Mouse (Mus musculus) embryonic facial prominence, embryonic 15.5 days (tissue): ENCODE data around the gene Map3k11. TPM values are rescaled to one million over a fixed set of nuclear protein-coding genes. Genes with fewer than 3 reads are reported as not detected.

Source experiments
- ATAC-seq: fragments of 200-750 bp; cut with Nextera tagmentation; 2 replicates; pipeline ENCODE4 v1.8.0; 2017; ENCODE audit warnings: low read depth, moderate TSS enrichment; ENCODE audit not compliant: insufficient number of reproducible peaks, low FRiP score, low TSS enrichment
- H3K27ac ChIP-seq: fragments of 300-500 bp; sonication (generic); replicated peaks from 2 replicates; pipeline ENCODE4 v1.5.1; 2015; ENCODE audit warnings: mild to moderate bottlenecking, inconsistent platforms
- H3K27me3 ChIP-seq: fragments of 300-500 bp; sonication (generic); 2 replicates; pipeline ENCODE4 v1.6.1; 2015; ENCODE audit warnings: inconsistent platforms
- H3K36me3 ChIP-seq: fragments of 300-500 bp; sonication (generic); 2 replicates; pipeline ENCODE4 v1.6.1; 2015; ENCODE audit warnings: mild to moderate bottlenecking, inconsistent platforms
- H3K4me1 ChIP-seq: fragments of 300-500 bp; sonication (generic); 2 replicates; pipeline ENCODE4 v1.6.1; 2015; ENCODE audit warnings: inconsistent platforms
- H3K4me2 ChIP-seq: fragments of 300-500 bp; sonication (generic); replicated peaks from 2 replicates; pipeline ENCODE4 v1.6.1; 2015; ENCODE audit warnings: mild to moderate bottlenecking, inconsistent platforms
- H3K4me3 ChIP-seq: fragments of 300-500 bp; sonication (generic); replicated peaks from 2 replicates; pipeline ENCODE4 v1.5.1; 2015; ENCODE audit warnings: mild to moderate bottlenecking, inconsistent platforms
- H3K9ac ChIP-seq: fragments of 300-500 bp; sonication (generic); 2 replicates; pipeline ENCODE4 v1.6.1; 2015; ENCODE audit warnings: inconsistent platforms
- H3K9me3 ChIP-seq: fragments of 300-500 bp; sonication (generic); replicated peaks from 2 replicates; pipeline ENCODE4 v1.6.1; 2016; ENCODE audit warnings: inconsistent platforms
- WGBS: fragments of 180-500 bp; shearing (Covaris S2); methylation state at CpG from one replicate; pipeline ENCODE4 v1.1.7; 2015; 5-methylcytosine and 5-hydroxymethylcytosine counted together
- polyA plus RNA-seq: library from polyadenylated mRNA; unstranded; fragments of >200 nt; fragmentation: Nextera tagmentation; extraction: Ambion mirVana; gene quantifications from 2 replicates; pipeline ENCODE4 v1.2.1, GENCODE M21; 2015

The Map3k11 gene
- polyA plus RNA-seq, 1 experiment from 2014 or later = 30.0 TPM

DNA sequence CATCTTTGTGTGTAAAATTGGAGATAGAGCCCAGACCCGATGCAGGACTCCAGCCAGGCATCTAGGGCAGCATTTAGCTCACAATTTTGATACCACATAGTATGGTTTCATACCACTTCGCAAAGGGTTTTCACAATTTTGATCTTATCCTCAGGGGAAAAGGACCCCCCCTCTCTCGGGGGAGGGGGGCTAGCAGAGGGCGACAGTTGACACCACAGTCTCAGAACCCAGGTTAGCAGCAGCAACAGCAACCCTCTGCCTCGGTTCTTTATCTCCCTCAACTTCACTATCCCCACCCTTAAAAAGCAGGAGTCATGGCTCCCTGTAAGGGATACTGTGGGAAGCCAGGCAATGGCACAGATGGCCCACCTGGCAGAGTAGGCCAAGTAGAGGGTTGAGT is 24.7 kb downstream of the Map3k11 start:
- ATAC-seq = 0 out of 2 replicates have a peak, but pooled peaks have one; percentile 17
- Histone ChIP-seq H3K4me1 (peaks cover 22% of the 10 kb centered on the region), H3K4me2 (no peak overlapping the region; the same call in 1 of the 2 replicates), H3K36me3 (peaks cover 53% of the 10 kb centered on the region), H3K27me3 (no peaks in the 10 kb centered on the region), H3K9ac (no peak overlapping the region), H3K9me3 (no peaks in the 10 kb centered on the region), H3K4me3 (no peak overlapping the region), H3K27ac (peak overlapping the region; percentile 63)
- WGBS = 65% methylated on average over 5 of the region's 5 CpGs

DNA sequence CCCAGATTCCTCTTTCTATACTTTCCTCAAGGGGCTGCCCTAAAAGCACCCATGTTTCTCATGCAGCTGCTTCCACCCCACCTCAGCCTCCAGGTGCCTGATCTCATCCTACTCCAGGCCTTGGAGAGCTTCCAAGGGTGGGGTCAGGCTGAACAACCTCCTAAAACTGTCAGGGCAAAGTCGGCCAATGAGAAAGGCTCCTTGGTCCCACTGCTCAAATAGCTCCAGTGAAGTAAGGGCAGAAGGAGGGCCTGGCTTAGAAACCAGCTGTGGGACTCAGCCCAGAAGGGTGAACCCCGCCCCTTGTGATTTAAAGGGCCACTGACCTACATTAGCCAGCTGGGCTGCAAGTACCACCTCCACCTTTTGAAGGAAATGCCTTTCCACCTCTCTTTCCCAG is 25.2 kb downstream of the Map3k11 start:
- H3K36me3 ChIP-seq = peaks cover 53% of the 10 kb centered on the region
- 18% methylated on average over 2 of the region's 2 CpGs for WGBS
- ATAC-seq = peak; percentile 64; the same call in 1 of the 2 replicates
- no peak overlapping the region; the same call in 1 of the 2 replicates for H3K4me3 ChIP-seq
- H3K27me3 ChIP-seq = no peaks in the 10 kb centered on the region
- peaks cover 22% of the 10 kb centered on the region for H3K4me1 ChIP-seq
- H3K9ac ChIP-seq = no peak overlapping the region
- no peak overlapping the region; the same call in 1 of the 2 replicates for H3K4me2 ChIP-seq
- peak overlapping the region; percentile 63 for H3K27ac ChIP-seq
- no peaks in the 10 kb centered on the region for H3K9me3 ChIP-seq

DNA sequence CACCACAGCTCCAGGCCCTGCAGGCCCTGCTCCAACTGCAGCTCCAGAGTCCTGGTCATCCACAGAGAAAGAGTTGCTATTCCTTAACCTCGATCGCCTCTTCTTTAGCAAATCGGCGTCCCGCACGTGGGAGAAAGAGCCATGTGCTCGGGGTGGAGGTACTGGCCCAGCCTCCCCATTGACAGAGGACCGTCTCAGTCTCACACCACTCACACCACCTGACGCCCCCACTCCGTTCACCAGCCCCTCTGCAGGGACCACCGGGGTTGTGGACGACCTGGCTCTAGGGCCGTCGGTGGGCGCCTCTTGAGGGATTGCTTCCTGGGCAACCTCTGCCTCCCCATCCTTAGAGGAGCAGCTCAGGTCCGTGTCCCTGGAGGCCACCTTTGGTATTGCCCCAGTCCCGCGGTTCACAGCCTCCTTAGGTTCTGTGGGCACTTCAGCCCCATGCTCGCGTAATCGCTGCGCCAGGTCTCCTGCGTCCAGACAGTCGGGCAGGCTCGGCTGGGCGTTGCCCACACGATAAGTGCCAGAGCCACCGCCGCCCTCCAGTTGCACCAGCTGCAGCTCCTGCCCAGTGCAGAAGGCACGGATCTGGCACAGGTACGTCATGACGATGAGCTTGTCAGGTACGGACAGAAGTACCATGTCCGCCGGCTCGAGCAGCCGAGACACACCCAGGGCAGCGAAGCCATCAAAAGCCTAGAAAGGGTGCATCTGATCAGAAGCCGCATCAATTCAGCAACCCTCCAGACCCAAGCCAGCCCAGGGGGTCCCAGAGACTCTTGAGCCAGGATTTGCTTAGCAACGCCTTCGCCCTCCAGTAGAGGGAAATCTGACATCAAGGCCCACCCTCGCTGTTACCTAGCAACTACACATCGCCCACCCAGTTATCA is 27.5 kb downstream of the Map3k11 start:
- Histone ChIP-seq H3K27me3 (no peaks in the 10 kb centered on the region), H3K9ac (0 out of 2 replicates have a peak overlapping the region, but pooled peaks have one; percentile 18), H3K27ac (no peak overlapping the region), H3K9me3 (no peaks in the 10 kb centered on the region), H3K4me1 (peaks cover 22% of the 10 kb centered on the region), H3K36me3 (peaks cover 56% of the 10 kb centered on the region), H3K4me2 (no peak overlapping the region), H3K4me3 (no peak overlapping the region)
- ATAC-seq = no peak
- WGBS = 35% methylated on average over 43 of the region's 43 CpGs

DNA sequence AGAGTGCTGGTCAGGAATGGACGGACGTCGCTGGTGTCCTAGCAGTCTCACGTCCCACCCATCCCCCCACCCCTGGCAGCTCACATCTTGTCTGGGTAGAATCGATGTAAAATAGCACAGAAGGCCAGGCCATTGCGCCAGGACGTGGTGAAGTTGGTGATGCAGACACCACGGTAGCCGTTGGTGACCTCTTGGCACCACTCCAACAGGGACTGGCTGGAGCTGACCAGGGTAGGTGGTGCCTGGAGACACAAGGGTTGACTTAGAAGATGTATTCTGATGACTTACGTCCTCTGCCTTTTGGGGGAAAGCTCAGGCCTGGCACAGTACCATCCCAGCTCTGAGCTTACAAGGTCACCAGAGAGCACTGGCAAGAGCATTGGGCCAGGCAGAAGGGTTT is 28.4 kb downstream of the Map3k11 start:
- Histone ChIP-seq H3K9me3 (no peaks in the 10 kb centered on the region), H3K27me3 (no peaks in the 10 kb centered on the region), H3K27ac (no peak overlapping the region), H3K9ac (no peak overlapping the region), H3K36me3 (peaks cover 58% of the 10 kb centered on the region), H3K4me1 (peaks cover 22% of the 10 kb centered on the region), H3K4me3 (no peak overlapping the region), H3K4me2 (no peak overlapping the region)
- no peak for ATAC-seq
- WGBS = 61% methylated on average over 10 of the region's 10 CpGs

DNA sequence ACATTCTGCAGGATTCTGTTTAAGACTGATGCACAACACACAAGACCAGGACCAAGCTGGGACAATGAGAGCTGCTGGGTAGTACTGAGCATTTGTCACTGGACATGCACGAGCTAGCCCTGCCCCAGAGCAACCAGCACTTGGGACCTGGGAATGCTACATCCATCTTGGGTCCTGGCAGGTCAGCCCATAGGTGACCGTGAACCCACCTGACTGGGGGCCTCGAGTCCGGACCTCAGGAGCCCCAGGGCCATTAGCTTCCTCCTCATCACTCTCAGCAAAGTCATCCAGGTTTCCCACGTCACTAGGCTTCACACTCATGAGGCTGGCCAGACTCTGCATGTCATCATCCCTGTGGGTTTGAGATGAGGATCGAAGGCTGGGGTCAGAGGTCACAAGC is 32.7 kb downstream of the Map3k11 start:
- Histone ChIP-seq H3K9me3 (no peaks in the 10 kb centered on the region), H3K27me3 (no peaks in the 10 kb centered on the region), H3K27ac (no peak overlapping the region), H3K36me3 (peaks cover 64% of the 10 kb centered on the region), H3K4me2 (no peak overlapping the region), H3K9ac (no peak overlapping the region), H3K4me3 (no peak overlapping the region), H3K4me1 (peaks cover 27% of the 10 kb centered on the region)
- 86% methylated on average over 6 of the region's 6 CpGs for WGBS
- ATAC-seq = no peak

DNA sequence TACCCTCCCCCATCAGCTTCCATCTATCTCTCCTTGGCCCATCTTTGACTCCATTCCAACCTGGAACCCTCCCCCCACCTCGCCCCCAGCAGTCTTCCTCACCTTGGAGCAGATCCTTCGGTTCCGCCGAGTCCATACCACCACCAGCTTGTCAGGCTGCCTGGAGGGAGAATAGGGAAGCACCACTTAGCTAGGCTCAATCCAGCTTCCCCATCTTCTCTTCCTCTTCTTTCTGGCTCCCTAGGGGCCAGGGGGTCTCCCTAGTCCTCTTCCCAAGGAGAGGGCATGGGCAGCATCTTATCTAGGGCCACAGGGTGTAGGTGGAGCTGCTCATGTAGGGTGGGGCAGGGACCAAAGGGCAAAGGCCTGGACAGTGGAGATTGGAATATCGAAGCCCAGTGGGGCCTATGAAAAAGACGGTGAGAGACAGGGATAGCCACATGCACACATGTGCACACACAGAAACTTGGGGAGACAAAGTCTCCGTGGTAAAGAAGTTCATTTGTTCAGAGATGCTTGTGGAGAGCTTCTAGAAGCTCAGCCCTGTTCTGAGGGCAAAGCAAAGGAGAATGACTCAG is 34.4 kb downstream of the Map3k11 start:
- H3K4me1 ChIP-seq = peaks cover 42% of the 10 kb centered on the region
- no peak overlapping the region for H3K27ac ChIP-seq
- 84% methylated on average over 7 of the region's 7 CpGs for WGBS
- ATAC-seq = no peak
- no peak overlapping the region for H3K4me3 ChIP-seq
- H3K4me2 ChIP-seq = no peak overlapping the region
- H3K27me3 ChIP-seq = no peaks in the 10 kb centered on the region
- peaks cover 56% of the 10 kb centered on the region for H3K36me3 ChIP-seq
- H3K9ac ChIP-seq = no peak overlapping the region
- H3K9me3 ChIP-seq = no peaks in the 10 kb centered on the region

DNA sequence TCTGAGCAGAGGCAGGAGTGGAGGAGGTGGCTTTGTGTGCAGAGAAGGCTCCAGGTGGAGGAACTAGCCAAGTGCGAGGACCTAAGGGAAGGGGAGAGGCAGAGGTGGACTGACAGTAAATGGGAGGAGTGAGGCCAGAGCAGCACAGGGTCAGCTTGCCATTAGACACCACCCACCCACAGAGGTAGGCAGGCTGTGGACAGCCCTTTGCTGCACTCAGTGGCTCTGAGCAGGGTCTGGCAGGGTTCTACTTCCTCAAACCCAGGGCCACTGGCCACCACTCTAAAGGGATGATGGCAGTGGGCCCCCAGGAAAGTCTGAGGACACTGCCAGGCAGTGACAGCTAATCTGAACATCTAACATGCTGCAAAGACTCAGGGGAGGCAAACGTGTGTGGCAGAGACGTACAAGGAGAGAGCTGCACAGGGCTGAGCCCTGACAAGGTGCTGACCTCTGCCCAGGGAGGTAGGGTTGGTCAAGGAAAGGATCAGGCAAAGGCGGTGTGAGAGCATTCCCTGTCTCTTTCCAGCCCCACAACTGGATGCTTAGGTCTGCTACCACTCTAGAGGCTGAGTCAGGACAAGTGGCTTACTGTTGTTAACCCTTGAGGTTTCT is 35.5 kb downstream of the Map3k11 start:
- peak overlapping the region; percentile 72; the same call in 1 of the 2 replicates for H3K4me3 ChIP-seq
- H3K4me2 ChIP-seq = peak overlapping the region; percentile 96
- no peaks in the 10 kb centered on the region for H3K9me3 ChIP-seq
- H3K27me3 ChIP-seq = no peaks in the 10 kb centered on the region
- ATAC-seq = no peak
- no peak overlapping the region for H3K27ac ChIP-seq
- H3K36me3 ChIP-seq = peaks cover 47% of the 10 kb centered on the region
- peaks cover 50% of the 10 kb centered on the region for H3K4me1 ChIP-seq
- WGBS = 64% methylated on average over 4 of the region's 4 CpGs
- no peak overlapping the region for H3K9ac ChIP-seq

DNA sequence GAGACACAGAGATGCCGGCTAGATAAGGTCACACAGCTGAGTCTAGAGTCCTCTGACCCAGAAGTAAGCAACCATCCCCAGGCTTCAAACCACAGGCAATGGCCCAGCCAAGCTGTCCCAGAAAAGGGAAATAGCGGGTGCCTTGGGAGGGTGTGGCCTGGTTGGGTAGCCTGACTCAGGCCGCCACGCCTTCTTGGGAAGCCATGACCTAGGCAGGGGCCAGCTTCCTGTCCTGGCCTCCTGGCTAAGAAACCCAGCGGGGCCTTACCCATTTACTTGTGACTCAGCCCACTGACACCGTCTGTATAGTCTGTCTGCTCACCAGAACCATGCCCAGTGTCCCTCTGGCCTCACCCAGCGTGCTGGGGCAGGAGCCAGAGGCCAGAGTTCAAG is 36.0 kb downstream of the Map3k11 start:
- Histone ChIP-seq H3K27ac (peak overlapping the region; percentile 77), H3K9me3 (no peaks in the 10 kb centered on the region)

DNA sequence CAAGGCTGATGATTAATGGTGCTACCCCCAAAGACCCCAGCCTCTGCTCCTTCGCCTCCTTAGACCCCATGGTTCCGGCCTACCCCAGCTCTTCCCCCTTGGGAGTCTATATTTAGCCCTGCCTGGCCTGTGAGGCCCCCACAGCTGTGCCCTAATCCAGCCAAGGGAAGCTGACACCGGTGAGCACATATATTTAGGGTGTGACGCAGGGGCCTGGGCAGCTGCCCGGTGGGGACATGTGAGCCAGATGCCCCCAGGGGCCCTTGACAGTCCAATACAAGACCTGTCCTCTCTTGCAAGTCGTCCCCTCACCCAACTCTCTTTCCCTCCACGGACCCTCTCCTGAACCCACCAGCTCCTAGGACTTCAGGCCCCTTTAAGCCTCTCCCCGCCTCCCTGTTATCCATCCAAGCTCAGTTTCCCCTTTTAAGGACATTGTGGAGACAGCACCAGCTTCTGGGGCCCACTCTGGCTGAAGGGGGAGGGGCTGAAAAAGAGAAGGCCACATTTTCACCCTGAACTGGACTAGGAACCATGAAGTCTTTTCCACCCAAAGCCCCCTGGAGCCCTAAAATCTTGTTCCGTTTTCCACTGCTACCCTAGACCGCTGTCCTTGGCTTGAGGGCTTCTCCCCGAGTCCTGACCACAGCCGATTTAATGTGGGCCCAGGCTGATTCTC is 36.6 kb downstream of the Map3k11 start:
- Histone ChIP-seq H3K36me3 (peaks cover 35% of the 10 kb centered on the region), H3K4me1 (peaks cover 57% of the 10 kb centered on the region)
- WGBS = 60% methylated on average over 12 of the region's 12 CpGs

More for the DNA sequence above, 36.0 kb downstream of the Map3k11 start:
- no peak for ATAC-seq
- Histone ChIP-seq H3K4me1 (peaks cover 51% of the 10 kb centered on the region), H3K4me3 (peak overlapping the region; percentile 72), H3K27me3 (no peaks in the 10 kb centered on the region), H3K9ac (no peak overlapping the region), H3K36me3 (peaks cover 42% of the 10 kb centered on the region), H3K4me2 (peak overlapping the region; percentile 96)
- 61% methylated on average over 7 of the region's 7 CpGs for WGBS

DNA sequence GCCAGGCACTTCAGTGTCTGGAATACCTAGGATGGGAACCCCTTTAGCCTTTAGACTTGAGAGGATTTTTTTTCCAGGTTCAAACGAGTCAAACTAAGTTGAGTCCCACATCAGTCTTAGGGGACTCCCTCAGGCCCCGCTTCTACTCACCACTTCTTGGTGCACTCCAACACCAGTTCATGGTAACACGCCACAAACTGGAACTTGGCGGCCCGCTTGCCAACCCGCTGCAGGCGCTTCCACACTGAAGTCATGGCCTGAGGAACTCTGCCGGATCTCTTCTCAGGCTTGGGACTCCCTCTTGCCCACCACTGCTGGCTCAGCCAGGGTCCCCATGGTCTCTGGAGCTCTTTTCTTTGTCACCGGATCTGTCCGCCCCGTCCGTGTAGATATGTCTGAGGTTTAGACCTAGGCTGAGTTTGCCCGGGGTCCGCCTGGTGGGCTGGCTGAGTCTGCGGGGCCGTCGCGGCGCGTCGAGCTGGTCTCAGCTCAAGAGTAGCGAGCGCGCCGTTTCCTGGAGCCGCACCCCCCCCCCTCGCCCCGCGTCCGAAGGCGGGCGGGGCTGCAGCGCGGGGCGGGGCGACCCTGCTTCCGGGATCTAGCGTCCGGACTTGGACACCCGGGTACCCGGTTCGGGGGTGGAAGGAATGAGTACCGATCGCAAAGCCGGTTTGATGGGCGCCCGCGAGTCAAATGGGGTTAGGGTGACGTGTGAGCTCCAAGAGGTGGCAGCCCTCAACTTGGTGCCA is 37.4 kb downstream of the Map3k11 start, which contains the start of gene Ehbp1l1:
Gene Ehbp1l1, minus strand, starts transcription at position 551 of the 749 bp plus-strand sequence.
- peaks cover 65% of the 10 kb centered on the region for H3K4me1 ChIP-seq
- 8% methylated on average over 49 of the region's 49 CpGs for whole genome bisulfite sequencing
- no peak for ATAC-seq

More for the DNA sequence above, 36.6 kb downstream of the Map3k11 start:
- H3K4me3 ChIP-seq = peak overlapping the region; percentile 72
- H3K9ac ChIP-seq = peak overlapping the region; percentile 15; the same call in 1 of the 2 replicates
- 0 out of 2 replicates have a peak, but pooled peaks have one; percentile 31 for ATAC-seq
- H3K27ac ChIP-seq = peak overlapping the region; percentile 77
- H3K27me3 ChIP-seq = no peaks in the 10 kb centered on the region
- peak overlapping the region; percentile 96 for H3K4me2 ChIP-seq
- no peaks in the 10 kb centered on the region for H3K9me3 ChIP-seq

More for the DNA sequence above, 37.4 kb downstream of the Map3k11 start, which contains the start of gene Ehbp1l1:
- peaks cover 30% of the 10 kb centered on the region for H3K36me3 ChIP-seq
- peak within 1 kb of the TSS; percentile 91 for H3K27ac ChIP-seq
- H3K4me2 ChIP-seq = peak within 1 kb of the TSS; percentile 96
- peak within 1 kb of the TSS; percentile 62 for H3K9ac ChIP-seq
- H3K4me3 ChIP-seq = peak within 1 kb of the TSS; percentile 72
- H3K9me3 ChIP-seq = no peaks in the 10 kb centered on the region
- no peaks in the 10 kb centered on the region for H3K27me3 ChIP-seq
